16 mouse cellular contexts compared by ENCODE assay signal in genomic region chr2:33980884-33981283, GRCm38 (mm10).
"Had no signal": no experiment of that assay in that cellular context is flagged by ENCODE, and none has a peak within 500 bp of the region (broad histone marks: within the 10 kb centered on the region; RNA-seq: fewer than 3 reads in every experiment).

No protein-coding gene starts in this region.

- H3K27me3 ChIP-seq: liver, embryonic 15.5 days; lung, embryonic 15.5 days; midbrain, embryonic 13.5 days; midbrain, embryonic 15.5 days; neural tube, embryonic 12.5 days; stomach, embryonic 15.5 days had no signal

- H3K27ac ChIP-seq: liver, embryonic 13.5 days; liver, embryonic 15.5 days; lung, embryonic 15.5 days; macrophage; midbrain, embryonic 15.5 days; neural tube, embryonic 12.5 days; stomach, embryonic 15.5 days; stomach, postnatal 0 days had no signal

- H3K36me3 ChIP-seq: liver, embryonic 13.5 days; liver, embryonic 15.5 days; lung, embryonic 15.5 days; midbrain, embryonic 13.5 days; midbrain, embryonic 15.5 days; neural tube, embryonic 12.5 days; stomach, embryonic 15.5 days had no signal

- H3K4me1 ChIP-seq: liver, embryonic 13.5 days; liver, embryonic 15.5 days; lung, embryonic 15.5 days; stomach, embryonic 15.5 days had no signal

- H3K9me3 ChIP-seq: liver, embryonic 13.5 days; liver, embryonic 15.5 days; lung, embryonic 15.5 days; megakaryocyte, embryonic 14.5 days; midbrain, embryonic 13.5 days; midbrain, embryonic 15.5 days; neural tube, embryonic 12.5 days; stomach, embryonic 15.5 days had no signal

- DNase-seq: liver, embryonic 13.5 days; lung, adult 2 months; lung, postnatal 14 days; lung, postnatal 36 days; right cerebral cortex, postnatal 25 days; thymus, adult 2 months; thymus, postnatal 36 days had no signal

- H3K4me3 ChIP-seq: liver, embryonic 13.5 days; liver, embryonic 15.5 days; lung, embryonic 15.5 days; megakaryocyte, embryonic 14.5 days; midbrain, embryonic 13.5 days; midbrain, embryonic 15.5 days; neural tube, embryonic 12.5 days; stomach, embryonic 15.5 days had no signal
